Mouse (Mus musculus): ENCODE measurements around the gene Cyp2d11.
"Not testable (repeated sequence)": the region's sequence is repeated elsewhere in the genome, so short reads cannot be mapped to it uniquely, and the experiment has no call there.

Cyp2d11 gene

GRCm38 (mm10) chr15:82379871-82380713, 13.7 kb downstream of the Cyp2d11 start, which contains the start of gene Cyp2d22:
TSS of gene Cyp2d22 (minus strand) at chr15:82380260.
- DNase-seq (ENCODE audit: extremely low spot score) = peak; percentile 72

GRCm38 (mm10) chr15:82379511-82379870, 14.3 kb downstream of the Cyp2d11 start:
- no peak for DNase-seq (ENCODE audit: extremely low spot score)

- DNase-seq (ENCODE audit: extremely low spot score) = no peak
Measured at GRCm38 (mm10) chr15:82378261-82379180, 15.3 kb downstream of the Cyp2d11 start.

DNA sequence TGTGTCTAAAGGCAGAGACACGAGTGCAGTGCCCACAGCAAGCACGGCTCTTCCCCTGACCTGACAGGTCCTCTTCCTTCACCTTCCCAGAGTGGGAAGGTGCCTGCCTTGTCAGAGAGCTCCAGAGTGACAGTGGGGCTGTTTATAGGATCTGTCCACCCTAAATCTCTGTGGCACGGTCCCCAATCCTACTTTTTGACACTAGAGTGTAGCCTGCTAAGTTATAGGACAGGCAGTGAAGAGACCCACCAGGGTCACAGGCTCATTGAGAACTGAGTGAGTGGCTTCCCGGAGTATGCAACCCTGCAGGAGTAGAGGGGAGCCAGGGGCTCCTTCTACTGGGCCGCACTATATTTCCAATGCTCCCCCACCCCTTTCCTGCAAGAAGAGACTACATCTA, 16.1 kb downstream of the Cyp2d11 start:
- no peak for DNase-seq (ENCODE audit: extremely low spot score)

- no peak for DNase-seq (ENCODE audit: extremely low spot score)
Measured at GRCm38 (mm10) chr15:82376393-82377138, 17.3 kb downstream of the Cyp2d11 start.

DNA sequence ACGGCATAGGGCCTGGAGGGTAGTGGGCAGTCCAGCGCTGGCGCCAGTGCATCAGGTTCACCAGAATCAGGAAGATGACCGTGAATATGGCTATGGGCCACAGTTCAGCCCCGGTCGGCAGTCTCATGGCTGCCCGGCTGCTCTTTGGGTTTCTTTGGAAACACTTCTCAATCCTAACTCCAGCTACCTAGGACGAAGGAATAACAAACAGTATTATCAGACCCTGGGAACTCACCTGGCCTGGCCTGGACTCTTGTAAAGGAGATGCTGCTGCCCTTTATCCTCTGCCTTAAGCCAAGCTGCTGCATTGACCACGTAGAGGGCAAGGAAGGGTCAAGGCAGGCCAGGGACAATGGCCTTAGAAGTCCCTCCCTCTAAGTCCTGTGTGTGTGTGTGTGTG, 18.0 kb downstream of the Cyp2d11 start:
- no peak for DNase-seq (ENCODE audit: extremely low spot score)

GRCm38 (mm10) chr15:82374437-82374836, 19.4 kb downstream of the Cyp2d11 start:
- DNase-seq (ENCODE audit: extremely low spot score) = no peak

GRCm38 (mm10) chr15:82372991-82373390, 20.8 kb downstream of the Cyp2d11 start:
- no peak for DNase-seq (ENCODE audit: extremely low spot score)

DNA sequence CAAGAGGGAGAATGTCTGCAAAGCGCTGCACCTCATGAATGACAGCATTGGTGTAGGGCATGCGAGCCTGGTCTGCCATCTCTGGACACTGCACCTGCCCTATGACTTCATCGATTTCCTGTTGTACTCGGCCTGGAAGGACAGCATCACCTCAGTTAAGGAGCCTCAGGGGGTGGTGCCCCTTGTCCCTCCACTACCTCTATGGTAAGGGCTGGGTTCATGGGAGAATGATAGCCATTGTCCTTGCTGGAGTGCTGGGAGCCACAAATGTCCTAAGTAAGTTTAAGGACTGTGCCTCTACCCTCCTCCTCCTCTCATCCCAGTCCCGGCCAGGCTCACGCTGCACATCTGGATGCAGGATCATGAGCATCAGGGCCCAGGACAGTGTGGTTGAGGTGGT, 21.4 kb downstream of the Cyp2d11 start:
- DNase-seq (ENCODE audit: extremely low spot score) = no peak

GRCm38 (mm10) chr15:82368851-82369250, 25.0 kb downstream of the Cyp2d11 start:
- DNase-seq (ENCODE audit: extremely low spot score) = no peak

- no peak for DNase-seq (ENCODE audit: extremely low spot score)
Measured at GRCm38 (mm10) chr15:82368146-82368545, 25.7 kb downstream of the Cyp2d11 start.

GRCm38 (mm10) chr15:82364561-82364960, 29.3 kb downstream of the Cyp2d11 start:
- not testable (repeated sequence) for DNase-seq (ENCODE audit: extremely low spot score)

DNA sequence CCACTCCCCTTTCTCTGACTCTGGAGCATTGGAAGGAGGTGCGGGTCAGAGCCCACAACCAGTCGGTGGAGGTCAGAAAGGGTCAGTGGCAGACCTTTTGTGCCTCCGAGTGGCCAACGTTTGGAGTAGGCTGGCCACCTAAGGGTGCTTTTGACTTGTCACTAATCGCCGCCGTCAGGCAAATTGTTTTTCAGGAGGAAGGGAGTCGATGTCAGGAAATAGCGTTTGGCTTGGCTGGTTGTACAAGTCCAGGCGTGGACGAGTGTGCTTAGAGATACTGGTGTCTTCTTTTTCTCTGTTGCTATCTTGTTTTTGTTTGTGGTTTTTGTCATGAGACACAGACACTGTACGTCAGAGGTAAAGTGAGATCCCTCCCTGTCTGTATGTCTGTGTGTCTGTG, 30.0 kb downstream of the Cyp2d11 start:
- not testable (repeated sequence) for DNase-seq (ENCODE audit: extremely low spot score)

GRCm38 (mm10) chr15:82362234-82362633, 31.6 kb downstream of the Cyp2d11 start:
- no peak for DNase-seq (ENCODE audit: extremely low spot score)

DNA sequence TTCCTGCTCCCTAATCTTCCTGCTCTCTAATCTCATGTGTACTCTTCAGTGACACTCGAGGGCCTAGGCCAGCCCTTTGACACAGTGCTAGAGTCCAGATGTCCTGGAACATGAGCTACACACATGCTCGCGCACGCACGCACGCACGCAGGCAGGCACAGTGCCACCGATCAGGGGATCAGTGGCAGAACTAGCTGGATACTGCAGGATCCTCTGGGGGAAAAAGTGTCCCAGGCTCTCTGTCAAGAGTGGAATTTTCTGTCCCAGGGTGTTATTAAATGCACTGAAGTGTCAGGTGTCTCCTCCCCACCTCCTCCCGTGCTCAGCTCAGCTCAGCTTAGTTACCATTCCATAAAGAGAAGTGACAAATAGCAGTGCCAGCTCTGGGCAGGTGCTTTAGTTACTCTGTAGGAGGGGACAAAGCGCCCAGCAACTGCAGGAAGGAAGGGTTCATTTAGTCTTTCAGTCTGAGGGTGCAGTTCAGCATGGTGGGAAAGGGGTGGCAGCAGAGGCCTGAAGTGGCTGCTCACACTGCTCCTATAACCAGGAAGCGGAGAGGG, 32.3 kb downstream of the Cyp2d11 start:
- DNase-seq (ENCODE audit: extremely low spot score) = no peak

DNA sequence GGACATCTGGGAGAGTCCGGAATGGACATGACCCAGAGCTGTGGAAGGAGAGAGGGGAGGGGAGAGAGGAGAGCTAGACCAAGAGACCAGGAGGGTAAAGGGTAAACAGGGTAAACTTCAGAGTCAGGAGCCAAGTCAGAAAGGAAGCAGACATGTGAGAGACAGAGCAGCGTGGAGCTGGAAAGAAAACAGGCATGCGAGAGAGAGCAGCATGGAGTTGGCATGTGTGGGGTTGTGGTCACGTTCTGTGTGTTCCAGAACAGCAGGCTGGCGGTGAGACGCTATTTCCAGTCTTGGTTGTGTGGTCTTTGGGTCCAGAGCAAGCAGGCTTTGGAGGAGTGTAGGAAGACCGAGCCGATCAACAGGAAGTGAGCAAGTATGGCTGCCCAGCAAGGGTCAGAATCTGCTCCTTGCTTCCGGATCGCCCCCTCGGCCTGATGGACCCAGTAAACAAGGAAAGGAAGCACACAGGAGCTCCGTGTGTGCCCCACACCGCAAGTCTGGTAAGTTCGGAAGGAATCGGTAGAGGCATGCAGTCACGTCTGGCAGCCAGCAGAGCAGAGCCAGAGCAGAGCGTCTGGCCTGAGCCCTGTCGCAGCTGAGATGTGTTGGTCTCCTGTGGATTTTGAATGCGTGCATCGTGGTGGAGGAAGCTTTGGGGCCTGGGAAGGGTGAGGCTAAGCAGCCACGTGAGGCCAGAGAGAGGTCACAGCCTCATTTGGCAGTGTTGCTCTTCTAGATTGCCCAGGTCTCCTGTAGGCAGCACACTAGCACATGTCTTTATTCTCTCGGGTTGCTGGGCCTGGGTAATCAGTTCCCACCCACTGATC, 35.2 kb downstream of the Cyp2d11 start:
- no peak for DNase-seq (ENCODE audit: extremely low spot score)

DNA sequence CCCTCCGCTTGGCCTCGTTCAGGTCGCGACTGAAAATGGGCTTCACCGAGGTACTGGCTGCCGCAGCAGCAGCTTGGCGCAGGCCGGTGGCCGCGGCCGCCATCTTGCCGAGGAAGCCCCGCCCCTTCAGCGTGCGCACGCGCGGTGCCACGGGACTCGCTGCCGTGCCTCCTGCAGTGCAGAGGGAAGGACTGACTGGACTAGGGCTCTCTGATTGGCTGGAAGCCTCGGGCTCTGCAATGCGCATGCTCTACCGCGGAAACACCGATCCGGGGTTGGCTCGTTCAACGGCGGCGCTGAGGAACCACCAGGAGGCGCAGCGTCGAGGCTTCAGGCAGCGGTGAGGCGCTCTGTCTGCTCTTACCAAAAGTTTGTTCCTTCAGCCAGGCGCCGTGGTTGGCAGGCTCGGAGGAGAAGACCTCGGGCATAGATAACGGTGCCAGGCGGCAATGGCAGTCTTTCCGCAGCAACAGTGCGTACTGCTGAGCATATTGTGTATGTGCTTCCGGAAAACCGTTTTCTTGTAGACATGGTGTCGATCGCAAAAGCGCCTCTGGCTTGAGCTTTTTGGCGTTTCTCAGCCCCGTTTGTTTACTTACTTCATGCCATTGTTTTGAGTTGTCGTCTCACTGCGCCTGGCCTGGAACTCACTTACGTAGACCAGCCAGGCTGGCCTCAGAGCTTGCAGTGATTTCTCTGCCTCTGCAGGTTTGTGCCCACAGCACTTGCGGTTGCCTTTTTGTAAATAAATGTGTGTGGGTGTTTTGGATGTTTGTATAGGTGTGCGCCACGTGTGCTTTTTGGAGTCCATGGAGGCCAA, 39.5 kb downstream of the Cyp2d11 start, which contains the start of gene Ndufa6:
Gene Ndufa6, minus strand, starts transcription at position 197 of the 820 bp plus-strand sequence.
- DNase-seq (ENCODE audit: extremely low spot score) = peak; percentile 97

- no peak for DNase-seq (ENCODE audit: extremely low spot score)
Measured at GRCm38 (mm10) chr15:82353745-82354113, 40.1 kb downstream of the Cyp2d11 start.

- no peak for DNase-seq (ENCODE audit: extremely low spot score)
Measured at GRCm38 (mm10) chr15:82353078-82353744, 40.6 kb downstream of the Cyp2d11 start.

Data from embryo, embryonic 9.5 days (tissue).